Mouse (Mus musculus) spleen, adult 2 months (tissue): Measurements from ENCODE around the gene Pold1. TPM values are rescaled to one million over a fixed set of nuclear protein-coding genes. Genes with fewer than 3 reads are reported as not detected.

ENCODE experiments used
- DNase-seq, 2 experiments: peaks; one replicate each; pipeline versions ENCODE4 v3.0.0 to v3.0.0-alpha.2; 2012 to 2021; ENCODE audit warnings: low spot score in 2 of 2, low read depth in 1 of 2
- H3K27ac ChIP-seq: fragments of 200-500 bp; 2 replicates; pipeline ENCODE4 v1.5.1; 2012; ENCODE audit warnings: low read length, inconsistent platforms; ENCODE audit not compliant: insufficient read depth
- H3K27me3 ChIP-seq: fragments of 200-500 bp; 2 replicates; pipeline ENCODE4 v1.6.1; 2012; ENCODE audit warnings: mild to moderate bottlenecking, moderate library complexity, low read length, inconsistent platforms; ENCODE audit not compliant: control insufficient read depth, insufficient read depth
- H3K36me3 ChIP-seq: fragments of 200-500 bp; 2 replicates; pipeline ENCODE4 v1.6.1; 2012; ENCODE audit warnings: mild to moderate bottlenecking, low read length, inconsistent platforms; ENCODE audit not compliant: control insufficient read depth, insufficient read depth
- H3K4me1 ChIP-seq: fragments of 200-500 bp; 2 replicates; pipeline ENCODE4 v1.6.1; 2011; ENCODE audit warnings: inconsistent platforms; ENCODE audit not compliant: control insufficient read depth, insufficient read depth, insufficient read length
- H3K4me3 ChIP-seq: fragments of 200-500 bp; 2 replicates; pipeline ENCODE4 v1.5.1; 2011; ENCODE audit warnings: mild to moderate bottlenecking, inconsistent platforms; ENCODE audit not compliant: insufficient read depth, insufficient read length; ENCODE audit errors: extremely low read depth
- CTCF ChIP-seq: fragments of 200-500 bp; IDR thresholded peaks from 2 replicates; pipeline ENCODE4 v1.5.1; 2011; ENCODE audit warnings: mild to moderate bottlenecking, inconsistent platforms; ENCODE audit not compliant: insufficient read depth, insufficient read length, insufficient replicate concordance; ENCODE audit errors: extremely low read depth
- POLR2A ChIP-seq: fragments of 200-500 bp; IDR thresholded peaks from 2 replicates; pipeline ENCODE4 v1.6.1; 2011; ENCODE audit warnings: low read depth, low read length, inconsistent platforms
- WGBS: fragments of 180-500 bp; shearing (Covaris S2); methylation state at CpG from one replicate; pipeline ENCODE4 v1.1.7; 2018; 5-methylcytosine and 5-hydroxymethylcytosine counted together
- polyA plus RNA-seq: library from polyadenylated mRNA; depleted of rRNA; stranded (reverse); fragments of >200 nt; gene quantifications from 2 replicates; pipeline ENCODE4 v1.2.3, GENCODE M21; 2012

Gene Pold1
- polyA plus RNA-seq, 1 experiment, result 118 TPM

DNA sequence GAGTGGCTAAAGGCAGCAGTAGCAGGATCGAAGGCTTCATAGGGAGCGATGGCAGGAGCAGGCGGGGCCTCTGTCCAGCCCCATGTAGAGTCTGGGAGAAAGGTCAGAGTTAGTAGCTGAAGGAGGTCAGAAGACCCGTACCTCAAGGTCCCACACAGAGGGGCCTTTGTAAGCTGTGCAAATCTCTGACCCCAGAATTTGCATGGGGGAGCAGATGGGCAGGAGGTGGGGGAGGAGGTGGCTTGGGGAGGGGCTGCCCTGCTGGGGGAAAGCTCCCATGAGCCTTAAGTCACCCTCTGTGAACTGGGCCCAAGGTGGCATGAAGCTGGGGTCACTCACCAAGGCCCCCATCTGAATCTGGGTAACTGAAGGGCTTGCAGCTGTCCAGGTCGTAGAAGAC lies 19.1 kb downstream of the Pold1 start:
- peaks cover 38% of the 10 kb centered on the region for H3K4me1 ChIP-seq
- H3K4me3 ChIP-seq, result peak overlapping the region; percentile 64
- peak overlapping the region; percentile 96 for H3K27ac ChIP-seq
- H3K27me3 ChIP-seq, result no peaks in the 10 kb centered on the region
- 44% methylated on average over 5 of the region's 5 CpGs for WGBS
- H3K36me3 ChIP-seq, result peaks cover 22% of the 10 kb centered on the region
- DNase-seq, result peak in 1 of 2 experiments; percentile 63
- TF ChIP-seq POLR2A (no peak), CTCF (no peak)

DNA sequence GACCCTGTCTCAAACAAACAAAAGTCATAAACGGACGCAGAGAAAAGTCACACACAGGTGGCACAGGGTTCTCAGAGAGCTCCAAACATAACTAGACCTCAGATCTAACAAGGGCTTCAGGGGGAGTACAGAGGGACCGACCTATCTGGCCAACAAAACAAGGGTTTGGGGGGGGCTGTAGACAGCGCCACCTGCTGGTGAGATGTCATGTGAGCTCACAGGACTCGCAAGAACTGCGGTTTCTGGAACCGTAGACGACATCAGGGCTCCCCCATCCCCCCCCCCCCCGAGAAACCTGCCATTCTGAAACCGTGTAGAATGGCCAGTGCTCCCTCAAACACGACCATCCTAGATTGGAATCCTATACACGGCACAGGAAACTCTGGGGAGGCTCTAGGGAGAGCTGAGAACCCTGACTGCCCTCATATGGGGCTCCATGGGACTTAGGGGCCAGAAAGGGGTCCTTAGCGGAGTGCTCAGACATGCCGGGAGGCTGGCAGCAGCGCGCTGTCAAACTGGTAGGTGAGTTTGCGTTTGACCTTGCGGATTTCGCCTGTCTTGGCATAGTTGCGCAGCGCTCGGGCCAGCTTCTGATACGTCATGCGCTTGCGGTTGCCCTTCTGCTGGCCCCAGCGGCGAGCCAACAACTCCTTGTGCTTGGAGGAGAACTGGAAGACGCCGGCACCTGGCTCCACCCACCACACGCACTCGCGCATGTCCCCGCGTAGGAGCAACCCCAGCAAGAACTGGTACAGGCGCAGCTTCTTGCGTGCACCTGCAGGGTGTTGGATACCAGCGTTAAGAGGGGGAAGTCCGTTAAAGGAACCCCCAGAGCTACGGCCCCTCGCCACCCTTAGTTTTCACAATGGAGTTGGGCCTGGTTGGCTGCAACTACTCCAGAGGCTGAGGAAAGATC lies 20.9 kb downstream of the Pold1 start:
- DNase-seq, result peak; percentile 72 to 73
- peaks cover 22% of the 10 kb centered on the region for H3K36me3 ChIP-seq
- H3K4me1 ChIP-seq, result peaks cover 31% of the 10 kb centered on the region
- TF ChIP-seq POLR2A (no peak), CTCF (peak; percentile 85)
- H3K27me3 ChIP-seq, result no peaks in the 10 kb centered on the region
- H3K27ac ChIP-seq, result peak overlapping the region; percentile 83
- 4% methylated on average over 40 of the region's 40 CpGs for WGBS
- H3K4me3 ChIP-seq, result peak overlapping the region; percentile 64

DNA sequence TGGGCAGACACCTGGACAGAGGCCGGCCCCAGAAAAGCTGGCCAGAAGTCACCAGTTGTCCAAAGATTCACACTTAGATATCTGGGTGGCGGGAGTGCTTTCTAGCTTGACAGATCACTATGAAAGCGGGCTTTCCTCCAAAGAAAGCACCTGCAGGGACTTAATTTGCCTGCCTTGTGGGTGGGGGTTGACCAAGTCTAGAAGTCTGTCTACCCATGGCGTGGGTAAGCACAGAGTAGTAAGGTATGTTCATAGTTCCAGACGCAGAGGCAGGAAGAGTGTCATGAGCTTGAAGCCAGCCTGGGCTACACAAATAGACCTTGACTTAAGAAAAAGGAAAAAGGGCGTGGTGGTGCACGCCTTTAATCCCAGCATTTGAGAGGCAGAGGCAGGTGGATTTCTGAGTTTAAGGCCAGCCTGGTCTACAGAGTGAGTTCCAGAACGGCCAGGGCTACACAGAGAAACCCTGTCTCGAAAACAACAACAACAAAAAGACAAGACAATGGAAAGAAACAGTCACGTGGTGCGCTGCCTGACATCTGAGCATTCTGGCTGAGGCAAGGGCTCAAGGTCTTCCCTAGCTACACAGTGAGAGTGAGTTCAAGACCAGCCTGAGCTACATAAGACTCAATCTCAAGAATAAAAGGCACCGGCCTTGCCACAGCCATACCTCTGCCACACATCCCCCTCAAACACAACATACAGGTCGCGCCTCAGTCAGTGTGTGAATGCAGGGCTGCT lies 22.1 kb downstream of the Pold1 start:
- Histone ChIP-seq H3K27me3 (no peaks in the 10 kb centered on the region), H3K36me3 (peaks cover 22% of the 10 kb centered on the region), H3K27ac (peak overlapping the region; percentile 80), H3K4me3 (no peak overlapping the region), H3K4me1 (peaks cover 25% of the 10 kb centered on the region)
- WGBS, result 65% methylated on average over 14 of the region's 14 CpGs
- TF ChIP-seq CTCF (no peak), POLR2A (no peak)
- DNase-seq, result no peak

DNA sequence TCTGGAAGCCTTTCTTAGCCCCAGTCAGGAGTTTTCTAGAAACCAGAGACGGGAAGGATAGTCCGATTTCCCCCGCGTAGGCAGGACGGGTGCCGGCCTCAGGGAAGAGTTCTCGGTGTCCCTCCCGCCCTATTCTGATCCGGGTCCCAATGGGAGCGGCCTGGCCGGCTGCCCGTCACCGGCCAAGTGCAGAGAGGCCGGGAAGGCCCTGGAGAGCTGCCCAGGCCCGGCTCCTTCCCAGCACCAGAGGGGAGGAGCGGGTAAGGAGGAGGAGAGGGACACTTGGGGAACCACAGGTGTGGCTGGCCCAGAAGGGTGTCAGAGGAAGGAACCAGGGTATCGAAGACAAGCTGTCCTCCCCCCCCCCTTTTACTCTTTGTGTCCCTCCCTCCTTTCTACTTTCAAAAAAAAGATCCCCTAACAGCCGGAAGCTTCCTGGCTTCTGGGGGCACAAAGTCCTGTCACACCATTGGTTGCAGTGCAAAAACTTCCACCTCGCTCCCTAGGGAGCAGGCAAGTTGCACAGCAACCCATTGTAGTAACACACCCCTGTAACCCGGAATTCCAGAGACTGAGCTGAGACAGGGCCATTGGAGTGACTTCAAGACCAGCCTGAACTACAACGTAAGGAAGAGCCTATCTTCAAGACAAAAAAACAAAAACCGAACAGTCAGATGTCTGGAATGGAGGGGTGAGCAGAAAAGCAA lies 23.4 kb downstream of the Pold1 start:
- 35% methylated on average over 22 of the region's 22 CpGs for WGBS
- Histone ChIP-seq H3K4me1 (peaks cover 28% of the 10 kb centered on the region), H3K27ac (peak overlapping the region; percentile 62), H3K4me3 (no peak overlapping the region; the same call in 1 of the 2 replicates), H3K36me3 (peaks cover 22% of the 10 kb centered on the region), H3K27me3 (no peaks in the 10 kb centered on the region)
- peak in 1 of 2 experiments; percentile 61 for DNase-seq
- TF ChIP-seq CTCF (no peak), POLR2A (no peak)

DNA sequence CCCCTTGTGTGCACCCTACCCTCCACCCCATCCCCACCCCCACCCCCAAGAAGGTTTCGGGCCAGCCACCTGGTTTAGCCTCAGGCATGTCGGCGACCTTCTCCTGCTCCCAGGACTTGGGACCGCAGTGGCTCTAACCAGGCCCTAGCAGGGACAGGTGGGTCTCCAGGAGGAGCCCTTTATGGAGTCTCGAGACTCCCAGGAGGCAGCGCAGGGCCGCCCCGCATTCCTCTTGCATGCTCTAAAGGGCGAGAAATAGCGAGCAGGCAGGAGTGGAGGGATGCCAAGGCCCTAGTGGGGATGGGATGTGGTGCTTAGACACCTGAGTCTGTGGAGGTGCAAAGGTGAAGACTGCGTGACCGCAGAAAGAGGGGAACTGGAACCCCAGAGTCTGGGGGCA lies 24.1 kb downstream of the Pold1 start, which contains the start of gene Mybpc2:
Mybpc2 (minus strand) TSS at position 155 of the 400 bp plus-strand sequence.
- H3K27ac ChIP-seq, result peak within 1 kb of the TSS; percentile 62
- H3K27me3 ChIP-seq, result no peaks in the 10 kb centered on the region
- H3K4me1 ChIP-seq, result peaks cover 28% of the 10 kb centered on the region
- TF ChIP-seq CTCF, result no peak
- no peak for TF ChIP-seq POLR2A
- no peak within 1 kb of the TSS; the same call in 1 of the 2 replicates for H3K4me3 ChIP-seq
- DNase-seq, result no peak
- H3K36me3 ChIP-seq, result peaks cover 15% of the 10 kb centered on the region
- 59% methylated on average over 12 of the region's 12 CpGs for WGBS

DNA sequence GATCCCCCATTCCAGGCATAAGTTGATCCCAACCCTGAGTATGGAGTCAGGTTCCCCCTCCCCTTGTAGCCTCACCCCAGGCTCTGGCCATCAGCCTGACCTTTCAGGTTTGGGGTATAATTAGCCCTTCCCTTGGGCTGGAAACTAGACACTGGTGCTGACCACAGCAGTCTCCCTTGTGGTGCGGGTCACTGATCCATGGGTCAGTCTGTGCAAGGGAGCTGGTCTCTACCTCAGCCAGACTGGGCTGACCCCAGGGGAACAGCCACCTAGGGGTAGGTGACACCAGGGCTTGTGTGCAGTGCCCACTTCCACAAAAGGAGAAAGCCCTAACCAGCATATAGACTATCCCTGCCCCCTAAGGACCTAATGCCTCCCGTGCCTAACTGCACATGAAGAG lies 25.6 kb downstream of the Pold1 start:
- no peak overlapping the region for H3K27ac ChIP-seq
- TF ChIP-seq CTCF (no peak), POLR2A (no peak)
- peaks cover 3% of the 10 kb centered on the region; the same call in 1 of the 2 replicates for H3K36me3 ChIP-seq
- 79% methylated on average over 2 of the region's 2 CpGs for WGBS
- peaks cover 18% of the 10 kb centered on the region for H3K4me1 ChIP-seq
- DNase-seq, result no peak
- H3K4me3 ChIP-seq, result no peak overlapping the region
- H3K27me3 ChIP-seq, result no peaks in the 10 kb centered on the region
